Mouse (Mus musculus): ENCODE measurements at regions not wholly inside any gene's neighbourhood (a gene's known extent, or its start where the extent isn't known, plus 50 kb on each side); places are given as distances from the start of the nearest gene placed in this dataset.

DNA sequence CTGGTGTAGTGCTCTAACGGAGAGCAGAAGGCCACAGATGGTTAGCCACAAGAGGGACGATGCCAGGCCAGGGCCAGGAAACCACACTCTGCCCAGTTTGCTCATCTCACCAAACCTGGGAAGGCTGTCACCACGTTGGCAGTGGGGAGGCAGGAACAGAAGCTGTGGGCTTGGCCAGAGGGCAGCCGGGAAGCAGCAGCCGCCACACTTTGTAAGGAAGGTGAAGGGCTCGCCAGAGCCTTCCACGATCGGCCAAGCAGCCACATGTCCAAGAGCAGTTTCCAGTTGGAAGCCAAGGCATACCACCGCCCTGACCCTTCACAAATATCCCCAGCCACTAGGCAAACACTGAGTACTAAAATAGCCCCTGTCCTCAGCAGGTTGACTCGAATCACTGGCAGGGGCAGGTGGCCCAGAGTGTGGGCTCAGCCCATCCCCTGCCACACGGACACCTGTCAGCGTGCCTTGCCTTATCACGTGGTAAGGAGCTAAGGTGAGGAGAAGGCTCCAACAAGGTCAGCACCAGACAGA, 120.9 kb downstream of the Vegfa start:
- H3K4me3 ChIP-seq (ENCODE audit: low read depth, low read length), result no peak overlapping the region
- no peak for DNase-seq (ENCODE audit: low spot score)
- no peak for ATAC-seq (ENCODE audit: insufficient number of reproducible peaks, low FRiP score, low TSS enrichment, low read depth)
- peaks cover under 1% of the 10 kb centered on the region; the same call in 1 of the 2 replicates for H3K4me1 ChIP-seq (ENCODE audit: control insufficient read depth, insufficient read depth, low read length)
- H3K27ac ChIP-seq (replicated peaks; ENCODE audit: low read depth, low read length), result no peak overlapping the region
- H3K9ac ChIP-seq (ENCODE audit: low read length), result no peak overlapping the region
- 91% methylated on average over 13 of the region's 13 CpGs for WGBS
- H3K9me3 ChIP-seq (ENCODE audit: control insufficient read depth, low read length), result peaks cover 3% of the 10 kb centered on the region; the same call in 1 of the 2 replicates
- no peak overlapping the region for H3K4me2 ChIP-seq (ENCODE audit: low read depth, severe bottlenecking)
- H3K27me3 ChIP-seq (ENCODE audit: control insufficient read depth, insufficient read depth, low read length), result no peaks in the 10 kb centered on the region
- H3K36me3 ChIP-seq (ENCODE audit: control insufficient read depth, insufficient read depth, low read length), result no peaks in the 10 kb centered on the region

DNA sequence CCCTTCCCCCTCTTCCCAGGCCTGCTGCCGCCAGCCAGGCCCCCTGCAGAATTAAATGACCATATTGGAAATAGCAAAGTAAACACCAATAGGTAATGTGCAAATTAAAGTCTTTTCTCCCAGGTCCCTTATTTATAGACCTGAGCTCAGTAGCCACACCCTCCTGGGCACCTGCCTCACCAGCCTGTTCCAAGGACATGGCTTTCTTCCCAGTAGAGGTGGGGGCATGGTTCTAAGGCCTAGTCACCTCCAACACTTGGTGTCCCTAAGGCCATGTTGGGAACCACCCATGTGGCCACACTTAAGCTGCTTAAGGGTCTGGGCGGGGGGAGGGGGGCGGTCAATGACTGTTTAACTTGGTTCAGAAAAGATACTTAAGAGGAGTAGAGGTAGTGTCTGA, 121.9 kb downstream of the Vegfa start:
- no peak overlapping the region for H3K4me2 ChIP-seq (ENCODE audit: low read depth, severe bottlenecking)
- no peaks in the 10 kb centered on the region for H3K36me3 ChIP-seq (ENCODE audit: control insufficient read depth, insufficient read depth, low read length)
- ATAC-seq (ENCODE audit: insufficient number of reproducible peaks, low FRiP score, low TSS enrichment, low read depth), result no peak
- H3K9me3 ChIP-seq (ENCODE audit: control insufficient read depth, low read length), result peaks cover 3% of the 10 kb centered on the region; the same call in 1 of the 2 replicates
- H3K9ac ChIP-seq (ENCODE audit: low read length), result no peak overlapping the region
- H3K4me1 ChIP-seq (ENCODE audit: control insufficient read depth, insufficient read depth, low read length), result no peaks in the 10 kb centered on the region
- no peak overlapping the region for H3K4me3 ChIP-seq (ENCODE audit: low read depth, low read length)
- 75% methylated on average over 3 of the region's 3 CpGs for WGBS
- DNase-seq (ENCODE audit: low spot score), result no peak
- H3K27me3 ChIP-seq (ENCODE audit: control insufficient read depth, insufficient read depth, low read length), result no peaks in the 10 kb centered on the region
- H3K27ac ChIP-seq (replicated peaks; ENCODE audit: low read depth, low read length), result no peak overlapping the region

DNA sequence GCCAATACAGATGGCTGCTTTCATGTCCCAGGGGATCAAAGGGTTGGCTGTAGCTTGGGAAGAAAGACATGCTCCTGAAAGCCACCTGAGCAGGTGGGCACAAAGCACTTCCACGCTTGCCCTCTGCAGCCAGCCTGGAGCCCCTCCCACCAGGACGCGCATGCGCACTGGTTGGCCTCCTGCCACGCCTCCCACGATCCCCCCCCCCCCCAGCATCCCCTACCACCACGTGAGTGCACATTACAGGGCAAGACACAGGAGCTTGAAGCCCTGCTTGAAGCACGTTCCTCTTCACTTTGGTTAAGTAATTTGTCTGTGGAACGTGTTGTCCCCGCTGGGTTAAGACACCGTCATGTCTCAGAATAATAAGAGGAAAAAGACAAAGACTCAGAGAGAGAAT, 124.6 kb downstream of the Vegfa start:
- no peak for ATAC-seq (ENCODE audit: insufficient number of reproducible peaks, low FRiP score, low TSS enrichment, low read depth)
- H3K27me3 ChIP-seq (ENCODE audit: control insufficient read depth, insufficient read depth, low read length), result no peaks in the 10 kb centered on the region
- WGBS, result 73% methylated on average over 11 of the region's 11 CpGs
- H3K4me2 ChIP-seq (ENCODE audit: low read depth, severe bottlenecking), result no peak overlapping the region
- H3K9me3 ChIP-seq (ENCODE audit: control insufficient read depth, low read length), result peaks cover 3% of the 10 kb centered on the region; the same call in 1 of the 2 replicates
- H3K27ac ChIP-seq (replicated peaks; ENCODE audit: low read depth, low read length), result no peak overlapping the region
- H3K4me1 ChIP-seq (ENCODE audit: control insufficient read depth, insufficient read depth, low read length), result no peaks in the 10 kb centered on the region
- no peak for DNase-seq (ENCODE audit: low spot score)
- no peak overlapping the region for H3K9ac ChIP-seq (ENCODE audit: low read length)
- no peaks in the 10 kb centered on the region for H3K36me3 ChIP-seq (ENCODE audit: control insufficient read depth, insufficient read depth, low read length)
- no peak overlapping the region for H3K4me3 ChIP-seq (ENCODE audit: low read depth, low read length)

DNA sequence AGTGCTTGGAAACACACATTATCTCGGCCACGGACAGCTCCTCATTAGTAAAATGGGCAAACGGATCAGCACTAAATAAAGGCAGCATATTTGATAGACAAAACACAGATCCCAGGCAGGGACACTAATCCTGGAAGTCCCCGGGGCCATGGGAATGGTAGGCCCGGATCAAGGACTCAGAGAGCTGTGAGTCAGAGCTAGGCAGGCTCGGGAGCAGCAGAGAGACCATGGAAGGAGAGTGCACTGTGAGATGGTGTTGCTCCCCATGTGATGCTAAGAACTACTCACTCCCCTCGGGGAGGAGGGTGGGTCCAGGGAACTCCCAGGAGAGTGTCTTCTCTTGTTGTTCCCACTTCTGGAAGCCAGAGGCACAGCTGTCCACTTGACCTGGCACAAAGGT, 126.6 kb downstream of the Vegfa start:
- Histone ChIP-seq H3K9ac (ENCODE audit: low read length) (no peak overlapping the region), H3K9me3 (ENCODE audit: control insufficient read depth, low read length) (no peaks in the 10 kb centered on the region), H3K27me3 (ENCODE audit: control insufficient read depth, insufficient read depth, low read length) (no peaks in the 10 kb centered on the region), H3K27ac (replicated peaks; ENCODE audit: low read depth, low read length) (no peak overlapping the region), H3K4me1 (ENCODE audit: control insufficient read depth, insufficient read depth, low read length) (no peaks in the 10 kb centered on the region), H3K36me3 (ENCODE audit: control insufficient read depth, insufficient read depth, low read length) (no peaks in the 10 kb centered on the region), H3K4me2 (ENCODE audit: low read depth, severe bottlenecking) (no peak overlapping the region), H3K4me3 (ENCODE audit: low read depth, low read length) (no peak overlapping the region)
- WGBS, result 77% methylated on average over 7 of the region's 7 CpGs
- no peak for DNase-seq (ENCODE audit: low spot score)
- no peak for ATAC-seq (ENCODE audit: insufficient number of reproducible peaks, low FRiP score, low TSS enrichment, low read depth)

DNA sequence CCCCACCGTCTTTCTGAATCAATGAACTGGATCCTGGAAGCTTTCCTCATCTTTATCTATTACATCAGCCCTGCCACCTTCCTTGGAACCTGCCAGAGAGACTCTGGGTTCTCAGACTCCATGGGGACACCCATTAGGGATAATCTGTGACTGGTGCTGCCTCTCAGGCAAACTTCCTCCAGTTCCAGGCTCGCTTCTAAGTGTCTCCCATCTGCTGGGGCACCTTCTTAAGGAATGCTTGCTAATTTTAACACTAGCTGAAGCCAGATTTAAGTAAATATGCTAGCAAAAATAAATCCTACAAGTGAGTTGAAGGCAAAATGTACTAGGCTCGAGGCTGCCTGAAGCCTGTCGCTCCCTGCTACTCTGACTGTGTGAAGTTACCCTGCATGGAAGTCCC, 127.9 kb downstream of the Vegfa start:
- no peaks in the 10 kb centered on the region for H3K9me3 ChIP-seq (ENCODE audit: control insufficient read depth, low read length)
- no peak overlapping the region for H3K9ac ChIP-seq (ENCODE audit: low read length)
- no peak overlapping the region for H3K4me3 ChIP-seq (ENCODE audit: low read depth, low read length)
- ATAC-seq (ENCODE audit: insufficient number of reproducible peaks, low FRiP score, low TSS enrichment, low read depth) (no peak), DNase-seq (ENCODE audit: low spot score) (no peak)
- no peaks in the 10 kb centered on the region for H3K36me3 ChIP-seq (ENCODE audit: control insufficient read depth, insufficient read depth, low read length)
- H3K4me2 ChIP-seq (ENCODE audit: low read depth, severe bottlenecking), result no peak overlapping the region
- WGBS, result 81% methylated on average over 4 of the region's 4 CpGs
- no peaks in the 10 kb centered on the region for H3K27me3 ChIP-seq (ENCODE audit: control insufficient read depth, insufficient read depth, low read length)
- no peak overlapping the region for H3K27ac ChIP-seq (replicated peaks; ENCODE audit: low read depth, low read length)
- H3K4me1 ChIP-seq (ENCODE audit: control insufficient read depth, insufficient read depth, low read length), result no peaks in the 10 kb centered on the region

DNA sequence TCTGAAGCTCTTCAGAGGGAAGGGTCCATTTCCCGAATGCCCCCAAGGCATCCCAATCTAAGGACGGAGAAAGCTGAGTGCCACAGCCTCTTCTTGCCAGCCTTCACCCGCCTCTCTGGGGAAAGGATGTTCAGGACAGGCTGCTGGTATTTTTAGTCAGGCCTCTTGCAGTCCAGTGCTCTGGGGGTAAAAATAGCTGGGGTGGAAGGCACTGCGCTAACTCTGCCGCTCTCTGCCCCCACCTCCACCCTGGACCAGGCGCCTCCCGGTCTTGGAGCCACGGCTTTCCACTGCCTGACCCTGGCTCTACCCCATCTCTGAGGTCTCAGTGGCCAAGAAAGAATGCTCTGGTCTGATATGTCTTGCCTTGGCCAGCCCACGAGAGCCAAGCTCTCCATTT, 128.9 kb downstream of the Vegfa start:
- H3K4me2 ChIP-seq (ENCODE audit: low read depth, severe bottlenecking), result no peak overlapping the region
- H3K9ac ChIP-seq (ENCODE audit: low read length), result no peak overlapping the region
- ATAC-seq (ENCODE audit: insufficient number of reproducible peaks, low FRiP score, low TSS enrichment, low read depth) (no peak), DNase-seq (ENCODE audit: low spot score) (no peak)
- no peaks in the 10 kb centered on the region for H3K4me1 ChIP-seq (ENCODE audit: control insufficient read depth, insufficient read depth, low read length)
- H3K4me3 ChIP-seq (ENCODE audit: low read depth, low read length), result no peak overlapping the region
- H3K27ac ChIP-seq (replicated peaks; ENCODE audit: low read depth, low read length), result no peak overlapping the region
- H3K9me3 ChIP-seq (ENCODE audit: control insufficient read depth, low read length), result no peaks in the 10 kb centered on the region
- H3K36me3 ChIP-seq (ENCODE audit: control insufficient read depth, insufficient read depth, low read length), result no peaks in the 10 kb centered on the region
- no peaks in the 10 kb centered on the region for H3K27me3 ChIP-seq (ENCODE audit: control insufficient read depth, insufficient read depth, low read length)
- WGBS, result 89% methylated on average over 9 of the region's 9 CpGs

DNA sequence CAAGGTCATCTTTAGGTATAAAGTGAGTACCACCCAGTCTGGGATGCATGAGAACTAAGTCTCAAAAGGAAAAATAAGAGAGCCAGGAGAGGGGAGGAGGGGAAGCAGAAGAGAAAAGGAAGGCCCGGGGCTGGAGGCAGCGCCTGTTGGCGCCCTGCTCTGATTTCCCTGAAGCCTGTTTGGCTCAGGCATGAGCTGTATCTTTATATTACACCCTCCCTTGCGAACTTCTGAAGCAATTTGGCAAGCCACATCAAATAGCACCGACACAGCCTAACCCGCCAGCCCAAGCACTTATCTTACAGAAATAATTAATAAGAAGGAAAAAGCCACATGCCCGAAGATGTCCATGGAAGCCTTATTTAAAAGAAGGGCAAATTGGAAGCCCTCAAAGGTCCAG, 129.5 kb downstream of the Vegfa start:
- Histone ChIP-seq H3K27me3 (ENCODE audit: control insufficient read depth, insufficient read depth, low read length) (no peaks in the 10 kb centered on the region), H3K4me3 (ENCODE audit: low read depth, low read length) (no peak overlapping the region), H3K4me2 (ENCODE audit: low read depth, severe bottlenecking) (no peak overlapping the region), H3K9me3 (ENCODE audit: control insufficient read depth, low read length) (no peaks in the 10 kb centered on the region), H3K9ac (ENCODE audit: low read length) (no peak overlapping the region), H3K27ac (replicated peaks; ENCODE audit: low read depth, low read length) (no peak overlapping the region), H3K36me3 (ENCODE audit: control insufficient read depth, insufficient read depth, low read length) (no peaks in the 10 kb centered on the region), H3K4me1 (ENCODE audit: control insufficient read depth, insufficient read depth, low read length) (no peaks in the 10 kb centered on the region)
- DNase-seq (ENCODE audit: low spot score) (no peak), ATAC-seq (ENCODE audit: insufficient number of reproducible peaks, low FRiP score, low TSS enrichment, low read depth) (no peak)
- WGBS, result 94% methylated on average over 7 of the region's 7 CpGs

DNA sequence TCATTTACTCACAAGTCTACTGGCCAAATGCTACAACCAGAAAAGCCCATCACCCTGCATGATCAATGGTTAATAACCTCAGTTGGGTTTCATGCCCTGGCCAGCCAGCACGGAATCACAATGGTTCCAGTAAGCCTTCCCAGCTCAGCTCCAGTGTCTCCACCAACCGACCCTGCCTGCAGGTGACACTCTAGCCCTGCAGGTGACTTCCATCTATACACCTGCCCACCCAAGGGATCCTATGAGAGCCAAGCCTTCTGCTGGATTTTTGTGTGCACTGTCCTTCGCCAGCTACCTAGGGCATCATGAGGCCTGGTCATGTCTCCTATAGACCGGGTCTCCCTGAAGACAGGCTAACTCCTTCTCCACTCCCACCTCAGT, 135.3 kb downstream of the Vegfa start:
- 72% methylated on average over 4 of the region's 4 CpGs for WGBS

More for the DNA sequence above, 135.3 kb downstream of the Vegfa start:
- DNase-seq (ENCODE audit: low spot score) (no peak), ATAC-seq (ENCODE audit: insufficient number of reproducible peaks, low FRiP score, low TSS enrichment, low read depth) (no peak)
- Histone ChIP-seq H3K36me3 (ENCODE audit: control insufficient read depth, insufficient read depth, low read length) (no peaks in the 10 kb centered on the region), H3K4me1 (ENCODE audit: control insufficient read depth, insufficient read depth, low read length) (peaks cover 9% of the 10 kb centered on the region; the same call in 1 of the 2 replicates), H3K27me3 (ENCODE audit: control insufficient read depth, insufficient read depth, low read length) (no peaks in the 10 kb centered on the region), H3K4me3 (ENCODE audit: low read depth, low read length) (no peak overlapping the region), H3K4me2 (ENCODE audit: low read depth, severe bottlenecking) (no peak overlapping the region), H3K27ac (replicated peaks; ENCODE audit: low read depth, low read length) (no peak overlapping the region), H3K9ac (ENCODE audit: low read length) (no peak overlapping the region), H3K9me3 (ENCODE audit: control insufficient read depth, low read length) (no peaks in the 10 kb centered on the region)

Data from limb, embryonic 11.5 days (tissue).